Mouse (Mus musculus) layer of hippocampus, adult 8-10 months (tissue): ENCODE measurements at regions not wholly inside any gene's neighbourhood (a gene's known extent, or its start where the extent isn't known, plus 50 kb on each side); places are given as distances from the start of the nearest gene placed in this dataset.

ENCODE experiments used
- DNase-seq, 2 experiments: peaks; one replicate each; pipeline ENCODE4 v3.0.0; 2022; ENCODE audit warnings: low spot score in 2 of 2

DNA sequence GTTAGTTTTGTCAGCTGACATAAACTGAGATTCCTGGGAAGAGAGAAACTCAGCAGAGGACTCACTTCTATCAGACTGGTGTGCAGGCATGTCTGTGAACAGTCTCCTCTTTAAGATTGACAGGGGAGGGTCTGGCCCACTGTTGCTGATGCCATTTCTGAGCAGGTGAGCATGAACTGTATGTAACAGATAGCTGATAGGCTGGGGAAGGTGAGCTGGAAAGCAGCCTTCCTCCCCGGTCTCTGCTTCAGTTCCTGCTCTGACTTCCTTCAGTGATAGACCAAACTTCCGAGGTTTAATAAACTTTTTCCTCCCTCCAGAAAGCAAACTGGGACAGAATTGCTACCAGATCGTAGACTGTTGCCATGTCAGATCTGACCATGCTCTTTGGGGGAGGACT, 430.9 kb upstream of the Camk1g start:
- no peak for DNase-seq

DNA sequence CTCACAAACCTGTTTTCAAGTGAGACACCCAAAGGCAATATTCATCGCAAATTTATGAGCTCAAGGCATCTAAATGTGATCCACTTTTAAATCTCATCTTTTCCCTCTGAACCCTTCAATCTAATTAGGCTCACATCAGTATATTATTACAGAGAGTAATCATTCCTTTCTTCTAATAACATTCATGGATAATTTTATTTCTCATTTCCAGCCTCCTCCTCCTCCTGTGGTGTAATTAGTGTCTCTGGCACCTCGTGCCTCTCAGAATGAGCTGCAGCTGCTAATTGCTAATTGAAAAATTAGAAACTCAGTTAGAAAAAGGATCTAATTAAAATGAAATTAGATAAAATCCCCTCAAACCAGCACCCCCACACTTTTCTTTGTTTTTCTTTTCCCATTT, 420.5 kb upstream of the Camk1g start:
- no peak for DNase-seq

DNA sequence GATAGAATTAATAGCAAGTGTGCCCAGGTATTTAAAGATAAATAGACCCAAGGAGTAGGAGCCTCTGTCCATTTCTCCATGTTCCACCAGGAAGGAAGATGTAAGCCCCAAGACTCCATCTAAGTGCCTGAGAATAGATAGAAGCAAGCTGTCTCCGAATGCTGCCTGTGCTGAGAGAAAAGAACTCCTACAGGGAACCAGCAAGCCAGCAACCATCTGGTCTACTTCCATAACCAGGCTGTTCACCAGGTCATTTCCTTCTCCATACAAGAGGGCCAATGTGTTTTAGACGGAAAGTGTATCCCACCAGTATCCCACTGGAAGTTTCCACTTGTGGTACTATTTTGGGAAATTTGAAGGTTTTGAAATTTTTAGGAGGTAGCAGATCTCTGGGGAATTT, 418.4 kb upstream of the Camk1g start:
- no peak for DNase-seq

DNA sequence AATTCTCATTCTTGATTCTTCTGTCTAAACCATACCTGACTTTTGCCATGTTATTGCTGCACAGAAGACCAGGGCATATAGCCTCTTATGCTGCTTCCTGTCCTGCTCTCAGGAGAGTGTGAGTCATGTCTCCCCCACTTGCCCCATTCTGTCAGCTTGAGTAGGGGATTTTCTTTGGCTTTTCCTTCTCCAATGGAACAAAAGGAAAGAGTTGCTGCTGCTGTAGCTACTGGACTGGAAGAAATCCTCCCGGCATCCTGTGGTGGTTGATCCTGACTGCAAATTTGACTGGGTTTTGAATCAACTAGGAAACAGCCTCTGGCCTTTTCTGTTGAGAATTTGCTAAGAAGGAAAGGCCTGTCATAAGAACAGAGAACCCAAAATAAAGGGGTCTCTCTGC, 417.3 kb upstream of the Camk1g start:
- DNase-seq: no peak

DNA sequence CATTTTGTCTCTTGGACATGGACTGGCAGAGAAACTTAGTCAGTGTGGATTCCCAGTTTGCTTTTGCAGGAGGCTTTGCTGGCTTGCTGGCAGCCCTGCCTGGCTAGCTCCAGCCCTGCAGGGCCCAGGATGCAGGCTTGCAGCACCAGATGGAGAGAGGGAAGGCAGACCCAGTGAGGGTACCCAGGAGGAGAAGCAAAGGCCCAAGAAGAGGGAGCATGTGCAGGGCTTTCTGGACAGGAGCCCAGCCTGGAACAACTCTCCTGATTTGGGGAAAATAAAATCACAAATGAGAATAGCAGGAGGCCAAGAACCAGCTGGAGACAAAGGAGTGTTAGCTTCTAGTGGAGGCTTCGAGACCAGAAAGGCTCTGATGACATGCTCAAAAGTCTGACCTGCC, 414.9 kb upstream of the Camk1g start:
- DNase-seq: peak; percentile 46 to 65

DNA sequence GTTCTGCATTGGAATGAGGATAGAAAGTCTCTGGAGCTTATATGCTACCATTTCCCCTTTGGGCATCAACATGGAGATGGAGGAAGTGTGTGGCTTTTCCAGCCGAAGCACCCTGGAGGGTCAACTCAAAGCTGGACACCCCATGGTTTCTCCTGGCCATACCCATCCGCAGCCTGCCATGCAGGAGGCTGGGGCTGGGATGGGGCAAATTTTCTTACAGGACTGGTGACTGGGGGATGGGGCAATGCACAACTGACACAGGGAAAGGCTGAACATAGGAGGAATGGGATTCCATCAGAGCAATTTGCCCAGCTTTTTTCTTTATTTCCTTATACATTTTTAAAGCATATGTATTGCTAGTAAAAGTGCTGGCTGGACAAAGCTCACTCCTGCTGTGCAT, 414.4 kb upstream of the Camk1g start:
- DNase-seq: no peak

DNA sequence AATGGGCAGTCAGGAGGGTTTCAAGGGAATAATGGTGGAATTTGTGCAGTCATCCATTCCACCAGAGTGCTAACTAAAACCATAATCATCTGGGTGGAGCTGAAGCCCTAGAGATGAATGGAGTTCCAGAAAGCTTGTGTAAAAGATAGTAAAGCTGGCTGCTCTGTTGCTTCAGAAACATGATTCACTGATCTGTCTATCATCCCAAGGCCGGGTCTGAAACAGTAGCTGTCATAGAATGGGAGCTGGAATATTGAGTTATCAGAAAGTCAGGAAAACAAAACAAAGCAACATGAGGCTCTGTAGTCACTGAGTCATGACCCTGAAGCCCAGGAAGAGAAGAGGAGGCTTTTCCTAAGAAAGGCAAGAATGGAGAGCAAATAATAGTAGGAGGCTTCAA, 408.1 kb upstream of the Camk1g start:
- DNase-seq: no peak

DNA sequence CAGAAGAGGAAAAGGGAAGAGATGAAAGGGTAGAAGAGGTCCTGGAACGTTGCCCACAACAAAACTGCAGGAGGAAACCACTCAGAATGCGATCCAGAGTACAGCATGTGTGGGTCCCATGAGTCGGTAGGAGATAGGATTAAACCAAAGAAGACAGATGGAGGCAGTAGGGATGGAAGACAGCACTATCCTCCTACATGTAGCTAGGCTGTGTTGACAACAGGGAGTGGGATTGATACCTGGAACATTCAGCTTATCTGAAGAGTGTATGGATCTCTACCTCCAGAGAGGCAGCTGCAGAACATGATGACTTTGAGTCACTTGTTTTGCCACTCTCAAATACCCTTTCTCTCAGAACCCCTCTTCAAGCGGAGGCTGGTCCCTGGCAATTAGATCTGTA, 399.4 kb upstream of the Camk1g start:
- peak in 1 of 2 experiments; percentile 10 for DNase-seq

DNA sequence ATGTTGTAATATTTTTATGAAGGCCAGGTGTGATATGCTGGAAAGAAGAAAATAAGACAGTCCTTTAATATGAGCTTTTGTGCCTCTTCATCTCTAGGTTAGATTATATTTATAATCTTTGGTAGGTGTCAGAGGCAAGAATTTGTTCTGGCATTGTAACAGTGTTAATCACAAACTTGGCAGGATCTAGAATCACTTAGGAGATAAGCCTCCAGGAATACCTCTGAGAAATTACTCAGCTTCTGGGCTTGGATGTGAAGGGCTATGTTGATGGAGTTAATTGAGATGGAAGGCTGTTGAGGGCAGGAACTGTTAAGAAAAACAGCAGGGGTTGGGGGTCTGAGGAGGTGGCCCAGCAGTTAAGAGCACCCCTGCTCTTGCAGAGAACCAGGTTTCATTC, 394.0 kb upstream of the Camk1g start:
- no peak for DNase-seq

DNA sequence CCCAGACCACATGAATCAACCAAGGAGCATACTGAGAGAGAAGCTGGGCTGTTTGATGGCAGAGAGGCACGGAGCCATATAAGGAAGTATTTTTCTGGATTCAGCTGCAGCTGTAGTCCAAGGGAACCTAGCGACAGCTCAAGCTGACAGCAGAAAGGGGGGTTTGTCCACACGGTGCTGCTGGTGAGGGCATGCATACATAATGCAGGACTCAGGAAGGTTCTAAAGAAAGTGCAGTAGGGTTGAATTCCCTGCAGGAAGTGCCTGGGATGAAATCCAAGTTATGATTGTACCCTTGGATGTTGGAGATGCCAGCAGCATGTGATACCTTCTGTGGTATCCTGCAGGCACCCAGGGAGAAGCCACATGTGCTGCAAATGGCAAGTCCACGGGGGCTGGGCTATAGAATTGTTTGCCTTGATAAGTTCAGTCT, 381.7 kb upstream of the Camk1g start:
- peak in 1 of 2 experiments; percentile 24 for DNase-seq

DNA sequence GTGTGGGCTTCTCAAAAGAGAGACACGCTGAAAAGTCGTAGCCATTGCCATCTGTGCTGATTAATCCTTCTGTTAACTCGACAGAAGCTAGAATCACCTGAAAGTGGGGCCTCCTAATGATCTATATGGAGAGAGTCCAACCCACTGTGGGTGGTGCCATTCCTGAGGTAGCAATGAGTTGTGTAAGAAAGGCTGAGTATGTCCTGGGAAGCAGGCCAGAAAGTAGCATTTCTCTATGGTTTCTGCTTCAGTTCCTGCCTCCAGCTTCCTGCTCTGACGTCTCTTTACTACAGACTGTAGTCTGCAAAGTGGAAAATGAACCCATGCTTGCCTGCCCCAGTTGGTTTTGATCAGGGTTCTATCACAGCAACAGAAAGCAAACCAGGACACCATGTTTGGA, 380.8 kb upstream of the Camk1g start:
- DNase-seq: no peak

DNA sequence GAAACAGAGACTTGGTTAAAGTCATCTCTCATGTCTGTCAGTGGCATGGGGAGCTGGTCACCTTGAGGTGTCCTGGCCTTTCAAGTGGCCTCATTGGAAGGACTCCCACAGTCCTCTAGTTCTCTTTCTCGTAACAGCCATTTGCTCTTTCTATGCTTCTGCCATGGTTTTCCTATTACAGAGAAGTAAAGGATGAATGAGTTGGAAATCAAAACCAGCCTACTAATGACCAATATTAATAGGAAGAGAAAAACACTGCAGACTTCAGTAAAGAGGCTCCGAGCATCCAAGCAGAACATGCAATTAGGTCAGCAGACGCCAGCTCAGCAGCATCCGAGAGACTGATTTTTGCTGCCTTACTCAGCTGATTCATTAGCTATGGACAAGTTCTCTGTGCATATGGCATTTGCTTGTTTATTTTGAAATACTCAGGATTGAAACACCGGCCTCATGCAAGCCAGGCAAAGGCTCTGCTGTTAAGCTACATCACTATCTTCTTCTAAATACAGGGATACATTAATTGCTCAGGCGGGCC, 377.4 kb upstream of the Camk1g start:
- DNase-seq: peak in 1 of 2 experiments; percentile 15

DNA sequence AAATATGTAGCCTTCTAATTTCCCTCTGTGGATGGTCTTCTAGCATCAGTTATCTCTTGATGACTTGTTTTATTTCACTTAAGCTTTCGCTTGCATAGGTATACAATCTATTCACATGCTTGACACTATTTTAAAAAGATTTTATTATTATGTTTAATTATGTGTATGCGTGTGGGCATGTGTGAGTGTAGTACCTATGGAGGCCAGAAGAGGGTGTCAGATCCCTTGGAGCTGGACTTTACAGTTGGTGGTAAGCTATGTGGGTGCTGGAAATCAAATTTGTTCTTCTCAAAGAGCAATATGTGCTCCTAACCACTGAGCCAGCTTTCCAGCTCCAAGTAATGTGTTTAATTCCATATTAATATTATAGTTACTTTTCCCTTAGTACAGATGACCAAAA, 372.6 kb upstream of the Camk1g start:
- no peak for DNase-seq

DNA sequence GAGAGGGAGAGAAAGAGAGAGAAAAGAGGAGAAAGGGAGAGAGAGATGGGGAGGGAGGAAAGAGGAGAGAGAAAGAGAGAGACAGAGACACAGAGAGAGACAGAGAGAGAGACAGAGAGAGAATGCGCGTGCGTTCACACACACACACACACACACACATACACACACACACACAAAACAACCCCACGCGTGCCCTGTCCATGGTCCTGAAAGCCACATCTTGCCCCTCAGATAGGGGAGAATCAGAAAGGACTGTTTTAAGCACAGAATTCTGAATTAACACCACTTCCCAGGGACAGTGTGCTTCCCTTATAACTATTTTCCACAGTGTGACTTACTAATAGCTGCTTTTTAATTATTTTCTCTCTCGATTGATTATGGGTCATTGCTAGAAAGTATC, 368.7 kb upstream of the Camk1g start:
- DNase-seq: no peak

DNA sequence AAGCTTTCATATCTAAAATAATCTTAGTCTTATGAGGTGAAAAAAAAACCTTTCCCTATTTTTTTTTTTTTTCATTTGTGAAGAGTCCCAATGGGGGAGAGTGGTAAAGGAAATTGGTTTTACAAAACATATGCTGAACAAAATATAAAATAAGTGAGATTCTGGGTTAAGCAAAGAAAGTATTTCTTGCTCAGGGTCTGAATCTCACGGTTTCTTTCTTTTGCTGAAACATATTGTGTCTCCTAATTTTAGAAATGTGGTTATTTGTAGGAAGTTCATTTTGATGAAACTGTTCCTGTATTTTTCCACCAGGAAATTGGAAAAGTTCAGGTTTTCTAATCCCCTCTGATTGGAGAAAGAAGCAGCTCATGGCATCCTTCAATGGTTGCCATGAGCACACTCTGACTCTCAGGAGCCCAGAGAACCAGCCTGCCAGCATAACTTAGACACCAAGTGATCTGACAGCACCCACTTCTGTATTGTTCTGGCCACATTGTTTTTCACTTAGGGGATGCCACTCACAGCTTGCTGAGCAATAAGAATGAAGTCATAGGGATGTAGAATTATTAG, 365.9 kb upstream of the Camk1g start:
- DNase-seq: no peak

DNA sequence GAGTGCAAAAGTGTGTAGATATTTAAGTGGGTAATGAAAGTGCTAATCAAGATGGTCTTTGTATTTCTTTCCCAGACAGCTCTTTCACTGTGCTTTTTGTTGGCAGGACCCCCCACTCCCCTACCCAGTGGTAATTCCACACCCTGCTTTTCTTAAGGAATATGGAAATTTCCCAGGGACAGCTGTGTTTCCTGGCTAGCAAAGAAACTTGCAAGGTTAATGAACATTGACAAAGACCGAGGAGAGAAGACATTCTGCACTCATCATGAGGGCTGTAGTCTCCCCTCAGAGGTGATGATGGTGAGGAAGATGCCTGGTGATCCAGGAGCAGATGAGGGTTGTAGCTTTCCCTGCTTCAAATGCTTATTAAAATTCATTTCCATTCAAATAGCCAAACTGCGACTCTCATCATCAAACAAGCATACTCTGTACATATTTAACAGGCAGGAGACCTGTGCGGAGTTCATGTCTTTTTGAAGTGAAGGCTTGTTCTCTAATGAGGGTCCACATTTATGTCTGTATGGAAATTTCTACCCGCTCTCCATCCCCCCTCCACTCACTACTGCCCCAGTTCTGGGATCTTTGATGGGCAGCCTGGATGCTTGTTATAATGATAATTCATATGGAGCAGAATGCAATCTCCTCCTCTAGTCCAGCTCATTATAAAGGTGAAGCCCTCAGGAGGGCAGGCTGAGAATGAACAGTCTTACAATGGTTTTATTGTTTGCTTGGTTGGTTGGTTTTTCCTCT, 364.1 kb upstream of the Camk1g start:
- DNase-seq: no peak

DNA sequence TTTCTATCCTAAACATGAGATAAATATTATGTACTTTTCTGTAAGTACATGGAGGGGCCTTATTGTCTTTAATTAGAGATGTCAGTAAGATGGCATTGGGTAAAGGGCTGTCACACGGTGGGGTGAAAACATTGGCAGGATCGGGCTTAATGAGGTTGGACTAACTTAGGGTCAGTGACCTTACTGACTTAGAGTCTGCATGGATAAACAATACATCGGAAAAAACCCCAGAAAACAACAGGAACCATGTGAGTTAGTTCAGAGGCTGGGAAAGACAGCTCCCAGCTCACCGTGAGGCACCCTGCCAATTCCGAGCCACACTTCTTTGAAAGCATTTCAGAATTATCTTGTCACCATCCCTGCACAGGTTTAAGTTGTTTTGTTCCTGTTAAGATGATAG, 363.3 kb upstream of the Camk1g start:
- no peak for DNase-seq

DNA sequence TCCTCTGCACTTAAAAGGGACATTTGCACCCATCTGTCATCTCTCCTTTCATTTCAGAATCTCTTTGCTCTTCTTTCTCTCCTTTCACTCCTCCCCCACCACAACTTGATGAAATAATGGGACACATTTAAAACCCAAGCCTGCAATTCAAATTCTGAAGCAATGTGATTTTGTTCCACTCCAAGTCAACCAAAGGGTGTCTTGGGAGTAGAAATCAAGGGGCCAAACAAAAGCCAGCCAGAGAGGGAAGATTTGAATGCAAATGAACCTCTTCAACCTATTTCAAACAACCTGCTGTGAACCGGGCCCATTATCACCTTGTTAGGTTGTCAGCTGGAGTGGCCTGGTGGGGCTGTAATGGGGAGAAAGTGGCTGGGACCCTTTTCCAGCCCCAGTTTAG, 362.0 kb upstream of the Camk1g start:
- DNase-seq: no peak

DNA sequence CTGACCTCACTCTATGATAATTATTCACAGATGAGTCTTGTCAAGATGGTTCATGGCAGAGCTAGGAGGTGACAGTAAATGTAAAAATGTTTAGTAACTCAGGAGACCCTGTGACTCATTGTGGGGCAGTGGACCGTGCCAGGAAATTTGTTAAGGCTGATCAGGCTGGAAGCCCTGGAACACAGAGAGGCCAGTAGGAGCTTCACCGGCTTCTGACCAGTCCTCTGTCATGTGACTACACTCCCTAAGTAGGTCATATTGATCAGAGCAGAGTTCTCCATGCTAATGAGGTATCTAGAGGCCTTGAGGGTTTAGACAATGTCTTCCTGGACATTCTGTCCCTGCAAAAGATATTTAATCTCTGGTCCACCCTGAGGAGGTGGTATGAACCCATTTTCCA, 351.8 kb upstream of the Camk1g start:
- DNase-seq: no peak

DNA sequence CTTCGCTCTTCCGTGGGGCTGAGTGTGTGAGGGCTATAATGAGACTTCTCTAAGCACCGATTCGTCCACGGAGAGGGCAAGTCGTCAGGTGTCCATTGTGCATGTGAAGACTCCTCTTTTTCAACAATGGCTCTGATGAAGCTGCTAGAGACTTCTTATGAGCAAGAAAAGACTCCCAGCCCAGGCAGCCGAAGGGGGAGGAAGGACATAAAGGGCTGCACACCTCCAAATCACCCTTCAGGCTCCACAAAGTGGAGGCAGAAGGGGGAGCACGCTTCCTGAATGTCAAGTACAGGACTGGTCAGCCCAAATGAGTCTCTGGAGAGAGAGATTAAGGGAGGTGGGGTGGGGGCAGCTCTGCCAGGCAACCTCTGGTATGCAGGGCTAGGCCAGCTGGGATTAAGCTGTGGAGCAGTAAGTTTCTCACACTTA, 350.3 kb upstream of the Camk1g start:
- DNase-seq: no peak

DNA sequence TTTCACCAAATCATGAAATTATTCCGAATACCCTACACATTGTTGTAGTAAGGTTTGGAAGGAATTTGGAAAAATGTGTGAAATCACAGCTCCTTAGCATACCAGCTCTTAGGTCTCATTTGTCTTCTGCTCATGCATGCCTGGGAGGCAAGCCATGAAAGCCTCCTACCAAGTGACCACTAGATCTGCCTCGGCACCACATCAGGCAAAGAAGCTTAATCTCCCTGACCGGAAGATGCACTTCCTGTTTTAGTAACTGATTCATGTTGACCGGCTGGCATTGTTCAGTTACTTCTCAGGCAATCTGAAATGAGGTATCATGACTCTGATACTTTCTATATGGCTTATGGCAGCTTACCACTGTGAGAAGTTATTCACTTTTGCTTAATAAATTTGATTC, 345.2 kb upstream of the Camk1g start:
- no peak for DNase-seq

DNA sequence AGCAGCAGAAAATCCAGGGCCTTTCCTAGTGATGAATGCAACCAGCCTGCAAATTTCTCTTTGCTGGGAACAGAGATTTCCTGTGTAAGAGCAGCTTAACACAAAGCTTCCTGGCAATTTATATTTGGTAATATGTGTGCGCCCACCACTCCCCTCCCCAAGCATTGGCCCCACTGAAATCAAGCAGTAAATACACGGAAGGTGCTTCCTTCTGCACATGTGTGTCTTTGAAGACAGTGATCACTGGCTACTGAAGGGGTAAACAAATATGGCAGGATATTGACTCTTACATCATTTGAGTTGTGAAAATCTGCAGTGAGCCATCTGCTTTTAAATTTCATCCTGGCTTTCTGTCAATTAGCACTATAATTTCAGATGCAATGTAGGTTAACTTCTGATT, 344.5 kb upstream of the Camk1g start:
- no peak for DNase-seq

DNA sequence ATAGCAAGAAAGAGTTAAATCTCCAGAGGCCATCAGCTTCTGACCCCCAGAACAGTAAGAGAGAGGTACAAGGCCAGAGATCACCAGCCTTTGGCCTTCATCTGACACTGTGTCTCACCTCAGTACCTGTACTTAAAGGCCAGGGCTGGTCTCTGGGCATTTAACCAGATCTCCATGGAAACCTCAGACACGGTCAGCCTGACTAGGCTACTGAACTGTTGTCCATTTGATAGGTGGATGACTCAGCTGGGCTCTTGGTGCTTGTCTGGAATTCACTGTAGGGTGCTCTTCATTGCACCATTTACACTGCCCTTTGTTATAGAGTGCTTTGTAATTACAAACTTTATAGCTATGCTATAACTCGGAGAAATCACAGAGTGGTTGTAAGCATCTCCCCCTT, 335.1 kb upstream of the Camk1g start:
- DNase-seq: no peak
